Mouse (Mus musculus): ENCODE measurements around the gene Olfr806. TPM values are rescaled to one million over a fixed set of nuclear protein-coding genes. Genes with fewer than 3 reads are reported as not detected.

Gene Olfr806
- total RNA-seq (2017): 0.23 TPM in 1 of 2 replicates, not detected in the other

DNA sequence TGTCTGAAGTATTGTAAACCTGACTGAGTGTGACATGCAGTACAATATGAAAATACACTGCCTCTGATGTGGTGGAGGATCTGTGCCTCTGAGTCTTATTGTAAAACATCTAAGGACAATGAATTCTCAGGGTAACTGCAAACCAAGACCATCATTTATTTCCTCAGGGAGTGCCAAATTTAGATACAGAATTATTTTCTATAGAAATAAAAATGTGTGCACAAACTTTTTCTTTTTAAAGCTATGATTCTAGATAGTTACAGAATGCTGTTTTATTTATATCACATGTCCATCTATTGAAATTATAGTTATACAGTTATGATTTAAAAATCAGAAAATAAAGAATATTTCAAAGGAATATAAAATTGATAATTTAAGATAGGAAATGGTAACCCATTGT is at the start of gene Olfr806:
TSS of gene Olfr806 (minus strand) at position 101 of the 400 bp plus-strand sequence.
- no peak for ATAC-seq (ENCODE audit: extremely low read depth, insufficient number of reproducible peaks, low FRiP score, poor library complexity, severe bottlenecking)

DNA sequence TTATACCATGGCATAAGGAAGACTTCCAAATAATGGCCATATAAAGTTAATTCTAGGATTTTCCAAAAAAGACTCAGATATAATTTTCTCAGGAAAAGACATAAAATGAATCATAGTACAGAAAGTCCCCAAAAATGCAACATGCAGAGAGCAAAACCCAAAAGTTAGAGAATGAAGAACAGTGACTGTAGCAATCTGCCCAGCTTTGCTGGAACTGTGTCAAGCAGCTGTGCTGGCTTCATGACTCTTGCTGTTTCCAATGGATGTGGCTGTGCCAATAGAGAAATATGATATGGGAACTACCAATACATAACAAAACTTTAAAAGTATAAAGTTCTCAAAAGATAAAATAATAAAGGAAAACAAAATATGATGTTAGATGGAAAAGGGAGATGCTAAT is 36.4 kb upstream of the Olfr806 start:
- ATAC-seq (ENCODE audit: extremely low read depth, insufficient number of reproducible peaks, low FRiP score, poor library complexity, severe bottlenecking): no peak

DNA sequence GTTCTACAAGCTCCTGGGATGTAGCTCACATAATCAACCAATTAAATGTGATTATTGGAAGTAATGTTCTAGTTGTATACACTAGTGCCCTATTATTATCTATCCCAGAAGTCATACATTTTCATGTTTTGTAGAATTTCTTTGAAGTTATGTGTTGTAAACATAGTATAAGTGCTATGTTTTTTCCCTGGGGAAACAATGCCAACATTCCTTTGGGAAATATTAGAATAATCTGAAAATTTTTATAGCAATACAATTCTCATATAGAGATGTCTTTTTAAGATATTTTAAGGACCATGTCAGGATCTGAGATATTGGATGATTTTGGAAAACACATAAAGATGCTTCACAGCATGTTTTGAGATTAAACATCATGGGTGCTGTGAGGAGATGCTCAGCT is 32.6 kb upstream of the Olfr806 start, which contains the start of gene Olfr809:
TSS of gene Olfr809 (plus strand) at position 301 of the 400 bp plus-strand sequence.
- no peak for ATAC-seq (ENCODE audit: extremely low read depth, insufficient number of reproducible peaks, low FRiP score, poor library complexity, severe bottlenecking)

DNA sequence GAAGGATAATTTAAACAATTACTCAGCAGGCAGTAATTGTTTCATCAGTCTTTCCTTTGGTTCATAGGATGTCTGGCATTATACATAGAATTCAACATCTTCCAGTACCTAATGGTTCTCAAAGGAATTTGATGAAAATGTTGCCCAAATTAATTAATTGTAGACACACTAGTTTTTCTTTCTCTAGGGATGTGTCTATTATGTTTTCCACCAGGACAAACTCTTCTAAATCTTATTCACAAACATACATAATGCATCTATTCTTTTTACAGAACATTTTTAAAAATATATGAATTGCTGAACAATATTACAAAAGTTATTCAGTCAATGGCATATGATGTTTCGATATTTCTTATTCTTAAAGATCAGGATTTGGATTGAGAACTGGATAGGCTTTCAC is 23.5 kb upstream of the Olfr806 start, which contains the start of gene Olfr808:
TSS of gene Olfr808 (plus strand) at position 301 of the 400 bp plus-strand sequence.
- ATAC-seq (ENCODE audit: extremely low read depth, insufficient number of reproducible peaks, low FRiP score, poor library complexity, severe bottlenecking): no peak

DNA sequence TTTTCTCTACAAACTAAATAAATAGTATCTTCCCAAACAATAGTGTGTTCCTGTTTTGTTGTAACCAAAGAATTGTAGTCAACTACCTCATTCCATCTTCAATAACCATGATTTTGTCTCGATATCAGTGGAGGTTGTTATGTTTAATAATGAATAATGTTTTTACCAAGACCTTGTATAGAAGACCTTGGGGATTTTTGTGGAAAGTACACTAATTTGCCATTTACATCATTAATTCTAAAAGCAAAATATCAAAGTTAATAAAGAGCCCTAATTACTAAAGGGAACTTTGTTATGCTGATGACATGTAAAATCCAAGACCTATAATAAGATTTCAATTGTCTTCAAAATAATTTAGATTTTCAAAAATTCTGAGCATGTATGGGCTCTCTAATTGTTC is 16.0 kb upstream of the Olfr806 start, which contains the start of gene Olfr807:
TSS of gene Olfr807 (minus strand) at position 101 of the 400 bp plus-strand sequence.
- no peak for ATAC-seq (ENCODE audit: extremely low read depth, insufficient number of reproducible peaks, low FRiP score, poor library complexity, severe bottlenecking)

DNA sequence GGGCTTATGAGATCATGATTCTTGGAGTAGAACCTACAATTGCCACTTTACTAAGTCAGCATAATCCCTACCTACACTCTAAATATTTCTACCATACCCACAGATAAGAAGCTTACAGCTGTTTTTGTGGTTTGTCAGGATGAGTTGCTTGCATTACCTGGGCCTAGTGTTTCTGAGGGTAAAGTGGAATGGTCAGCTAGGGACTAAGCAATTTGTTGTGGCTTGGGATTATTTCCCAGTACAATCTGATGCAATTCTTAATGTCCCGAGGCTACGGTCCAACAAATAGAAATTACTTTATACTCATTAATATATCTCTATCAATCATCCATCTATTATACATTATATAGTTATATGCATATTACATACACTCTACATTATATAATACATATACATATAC is 12.4 kb downstream of the Olfr806 start, which contains the start of gene Olfr805:
TSS of gene Olfr805 (minus strand) at position 101 of the 400 bp plus-strand sequence.
- no peak for ATAC-seq (ENCODE audit: extremely low read depth, insufficient number of reproducible peaks, low FRiP score, poor library complexity, severe bottlenecking)

DNA sequence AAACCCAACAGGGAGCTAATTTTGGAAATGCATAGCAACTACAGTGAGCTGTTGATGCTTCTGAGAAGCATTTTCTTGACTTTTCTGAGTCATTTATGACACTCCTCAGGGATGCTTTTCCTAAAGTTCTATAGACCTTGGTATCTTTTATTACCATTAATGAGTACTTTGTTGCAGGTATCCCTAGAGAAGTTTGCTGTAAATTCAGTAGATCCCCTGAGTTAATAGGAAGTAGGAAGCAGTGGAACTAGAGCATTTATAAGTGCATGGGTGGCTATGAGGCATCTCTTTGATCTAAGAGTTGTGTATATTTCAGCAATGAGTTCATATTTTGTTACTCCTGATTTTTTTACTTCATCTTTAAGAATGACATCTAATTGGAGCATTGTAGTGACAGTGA is 38.8 kb downstream of the Olfr806 start, which contains the start of gene Olfr804:
TSS of gene Olfr804 (plus strand) at position 301 of the 400 bp plus-strand sequence.
- no peak for ATAC-seq (ENCODE audit: extremely low read depth, insufficient number of reproducible peaks, low FRiP score, poor library complexity, severe bottlenecking)

DNA sequence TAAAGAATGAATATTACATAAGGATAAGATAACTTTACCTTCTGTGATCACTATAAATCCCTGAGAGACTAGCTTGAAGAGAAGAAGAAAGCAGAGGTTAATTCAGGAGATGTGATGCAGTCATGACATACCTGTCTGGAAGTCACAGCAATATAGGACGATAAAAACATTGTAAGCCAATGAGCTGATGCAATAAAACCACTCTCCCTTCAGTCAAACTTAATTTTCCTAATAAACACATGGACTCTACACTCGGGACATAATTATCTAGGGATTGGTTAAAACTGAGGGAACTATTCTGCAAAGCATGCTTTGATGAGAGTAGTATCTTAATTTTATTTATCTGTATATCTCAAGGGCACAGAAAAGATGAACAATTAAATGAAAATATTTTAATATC is 47.5 kb downstream of the Olfr806 start, which contains the start of gene Olfr803:
TSS of gene Olfr803 (minus strand) at position 101 of the 400 bp plus-strand sequence.
- no peak for ATAC-seq (ENCODE audit: extremely low read depth, insufficient number of reproducible peaks, low FRiP score, poor library complexity, severe bottlenecking)

DNA sequence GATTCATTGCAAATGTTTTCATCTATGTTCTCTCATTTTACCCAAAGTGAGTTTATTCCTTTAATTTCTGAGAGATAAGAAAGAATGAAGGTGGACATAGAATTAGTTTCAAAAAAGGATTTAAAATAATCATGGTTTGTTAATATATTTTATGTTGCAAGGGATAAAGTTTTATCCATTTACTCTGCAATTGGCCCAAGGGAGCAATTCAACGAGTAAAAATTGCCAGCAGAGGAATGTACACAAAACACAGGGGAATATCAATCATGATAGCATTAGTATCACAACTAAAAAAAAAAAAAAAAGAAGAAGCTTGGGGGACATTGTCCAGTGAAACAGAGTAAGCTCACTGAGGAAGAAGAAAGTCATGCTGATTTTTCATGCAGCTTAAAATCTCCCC is 53.7 kb downstream of the Olfr806 start, which contains the start of gene Olfr802:
TSS of gene Olfr802 (minus strand) at position 101 of the 400 bp plus-strand sequence.
- ATAC-seq (ENCODE audit: extremely low read depth, insufficient number of reproducible peaks, low FRiP score, poor library complexity, severe bottlenecking): no peak

Other genes with a start within 250 kb of the Olfr806 start
- not detected in 2 replicates for gene Olfr790, start 243.4 kb downstream of the Olfr806 start, total RNA-seq (2017)
- not detected in 2 replicates for gene Olfr791, start 220.1 kb downstream of the Olfr806 start, total RNA-seq (2017)
- not detected in 2 replicates for gene Olfr792, start 202.8 kb downstream of the Olfr806 start, total RNA-seq (2017)
- gene Olfr794, start 174.3 kb downstream of the Olfr806 start, total RNA-seq (2017): 0.25 TPM in 1 of 2 replicates, not detected in the other
- not detected in 2 replicates for gene Olfr796, start 129.4 kb downstream of the Olfr806 start, total RNA-seq (2017)
- gene Olfr798, start 114.0 kb downstream of the Olfr806 start, total RNA-seq (2017): not detected in 2 replicates
- gene Olfr799, start 104.4 kb downstream of the Olfr806 start, total RNA-seq (2017): 0.81 TPM in 1 of 2 replicates, not detected in the other
- gene Olfr800, start 84.2 kb downstream of the Olfr806 start, total RNA-seq (2017): not detected in 2 replicates
- gene Olfr801, start 68.1 kb downstream of the Olfr806 start, total RNA-seq (2017): 0.12 TPM in 1 of 2 replicates, not detected in the other
- not detected in 2 replicates for gene Olfr802, start 53.8 kb downstream of the Olfr806 start, total RNA-seq (2017)
- gene Olfr803, start 47.6 kb downstream of the Olfr806 start, total RNA-seq (2017): 0.35 TPM in 1 of 2 replicates, not detected in the other
- 0.12 TPM in 1 of 2 replicates, not detected in the other for gene Olfr804, start 38.7 kb downstream of the Olfr806 start, total RNA-seq (2017)
- not detected in 2 replicates for gene Olfr805, start 12.5 kb downstream of the Olfr806 start, total RNA-seq (2017)
- gene Olfr807, start 15.9 kb upstream of the Olfr806 start, total RNA-seq (2017): not detected in 2 replicates
- gene Olfr808, start 23.6 kb upstream of the Olfr806 start, total RNA-seq (2017): not detected in 2 replicates
- 0.35 TPM in 1 of 2 replicates, not detected in the other for gene Olfr809, start 32.7 kb upstream of the Olfr806 start, total RNA-seq (2017)
- gene Olfr810, start 53.0 kb upstream of the Olfr806 start, total RNA-seq (2017): not detected in 2 replicates
- not detected in 2 replicates for gene Olfr811, start 62.5 kb upstream of the Olfr806 start, total RNA-seq (2017)
- gene Olfr812, start 104.2 kb upstream of the Olfr806 start, total RNA-seq (2017): not detected in 2 replicates
- not detected in 2 replicates for gene Olfr813, start 113.4 kb upstream of the Olfr806 start, total RNA-seq (2017)
- gene Olfr814, start 137.9 kb upstream of the Olfr806 start, total RNA-seq (2017): 0.61 TPM in 1 of 2 replicates, not detected in the other
- gene Olfr815, start 163.9 kb upstream of the Olfr806 start, total RNA-seq (2017): 1.2 TPM in 1 of 2 replicates, not detected in the other
- 0.12 TPM in 1 of 2 replicates, not detected in the other for gene Olfr816, start 173.7 kb upstream of the Olfr806 start, total RNA-seq (2017)
- gene Olfr818, start 207.2 kb upstream of the Olfr806 start, total RNA-seq (2017): not detected in 2 replicates
- not detected in 2 replicates for gene Olfr819, start 225.3 kb upstream of the Olfr806 start, total RNA-seq (2017)
- not detected in 2 replicates for gene Olfr247, start 234.2 kb upstream of the Olfr806 start, total RNA-seq (2017)
- gene Gm10310, start 243.1 kb upstream of the Olfr806 start, total RNA-seq (2017): not detected in 2 replicates

Data from neutrophil, adult 5-6 weeks (primary cell).